Mouse (Mus musculus): ENCODE measurements around the gene Ccdc81. TPM values are rescaled to one million over a fixed set of nuclear protein-coding genes. Genes with fewer than 3 reads are reported as not detected.

The Ccdc81 gene
- not detected in 2 replicates for total RNA-seq (2014; fragmentation: Nextera tagmentation)
- total RNA-seq (2017) = not detected in 2 replicates

DNA sequence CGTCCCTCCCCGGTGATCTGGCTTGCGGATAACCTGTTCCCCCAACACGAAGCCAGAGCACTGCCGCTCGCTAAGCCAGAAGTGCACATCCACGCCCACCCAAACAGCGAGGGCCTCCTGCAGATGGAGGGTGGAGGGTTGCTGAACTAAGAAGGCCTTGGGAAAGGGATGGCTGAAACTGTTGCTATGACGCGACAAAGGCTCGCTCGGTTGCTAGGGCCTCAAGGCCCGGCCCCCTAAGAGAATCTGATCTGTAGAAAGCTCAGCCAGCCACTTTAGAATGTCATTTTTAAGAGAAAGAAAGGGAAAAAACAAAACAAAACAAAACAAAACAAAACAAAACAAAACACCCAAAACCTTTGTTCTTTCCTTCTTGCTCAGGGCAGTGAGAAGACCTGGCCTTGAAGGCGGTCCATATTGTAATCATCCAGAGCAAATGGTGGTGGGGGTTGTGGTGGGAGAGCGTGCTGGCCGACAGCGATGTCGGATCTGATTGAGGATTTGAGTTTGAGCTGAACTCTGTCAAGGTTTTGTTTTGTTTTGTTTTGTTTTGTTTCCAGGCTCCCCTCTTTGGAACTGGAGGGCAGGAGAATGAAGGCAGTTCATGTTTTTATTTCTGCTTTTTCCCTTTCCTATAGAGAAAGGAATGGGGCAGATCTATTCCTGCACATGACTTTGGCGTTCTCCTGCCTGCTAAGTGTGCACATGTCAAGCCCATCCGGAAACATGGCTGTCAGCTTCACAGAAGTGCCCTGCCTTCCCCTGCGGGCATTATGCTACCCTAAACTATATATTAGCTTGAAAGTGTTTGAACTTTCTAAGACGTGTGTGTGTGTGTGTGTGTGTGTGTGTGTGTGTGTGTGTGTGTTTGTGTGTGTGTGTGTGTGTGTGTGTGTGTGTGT lies at the start of gene Ccdc81:
TSS of gene Ccdc81 (minus strand) at position 188 of the 902 bp plus-strand sequence.
- ATAC-seq (replicated peaks; ENCODE audit: poor library complexity, severe bottlenecking) = no peak

DNA sequence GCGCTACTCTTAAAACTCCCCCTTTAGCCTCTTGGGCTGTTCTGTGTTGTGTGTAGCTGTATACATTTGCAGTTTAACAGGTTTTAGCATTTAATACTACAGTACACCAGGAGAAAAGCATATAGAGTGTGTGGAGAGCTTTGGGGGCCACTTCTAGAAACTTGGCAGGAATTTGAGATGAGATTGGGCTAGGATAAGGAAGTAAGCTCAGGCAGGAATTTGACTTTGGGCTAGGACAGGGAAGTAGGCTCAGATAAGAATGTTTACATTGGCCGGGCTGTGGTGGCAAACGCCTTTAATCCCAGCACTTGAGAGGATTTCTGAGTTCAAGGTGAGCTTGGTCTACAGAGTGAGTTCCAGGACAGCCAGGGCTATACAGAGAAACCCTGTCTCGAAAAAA lies 46.0 kb upstream of the Ccdc81 start:
- no peak for ATAC-seq (replicated peaks; ENCODE audit: poor library complexity, severe bottlenecking)

DNA sequence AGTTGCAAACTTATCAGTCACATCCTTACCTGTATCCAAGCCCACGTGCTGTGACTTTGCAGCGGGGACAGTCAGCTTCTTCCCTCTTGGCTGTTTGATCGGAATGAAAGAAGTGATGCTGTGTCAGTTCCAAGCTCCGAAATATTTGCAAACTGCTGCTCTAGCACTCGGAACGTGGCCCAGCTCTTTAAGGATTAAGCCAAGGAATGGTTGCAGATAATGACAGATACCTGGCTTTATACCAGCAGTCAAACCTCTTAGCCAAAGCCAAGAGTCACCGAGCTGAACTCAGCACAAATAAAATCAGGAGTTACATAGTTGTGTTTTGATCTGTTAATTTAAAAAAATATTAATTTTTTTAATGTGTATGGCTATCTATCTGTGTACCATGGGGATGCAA lies 44.6 kb upstream of the Ccdc81 start:
- no peak for ATAC-seq (replicated peaks; ENCODE audit: poor library complexity, severe bottlenecking)

DNA sequence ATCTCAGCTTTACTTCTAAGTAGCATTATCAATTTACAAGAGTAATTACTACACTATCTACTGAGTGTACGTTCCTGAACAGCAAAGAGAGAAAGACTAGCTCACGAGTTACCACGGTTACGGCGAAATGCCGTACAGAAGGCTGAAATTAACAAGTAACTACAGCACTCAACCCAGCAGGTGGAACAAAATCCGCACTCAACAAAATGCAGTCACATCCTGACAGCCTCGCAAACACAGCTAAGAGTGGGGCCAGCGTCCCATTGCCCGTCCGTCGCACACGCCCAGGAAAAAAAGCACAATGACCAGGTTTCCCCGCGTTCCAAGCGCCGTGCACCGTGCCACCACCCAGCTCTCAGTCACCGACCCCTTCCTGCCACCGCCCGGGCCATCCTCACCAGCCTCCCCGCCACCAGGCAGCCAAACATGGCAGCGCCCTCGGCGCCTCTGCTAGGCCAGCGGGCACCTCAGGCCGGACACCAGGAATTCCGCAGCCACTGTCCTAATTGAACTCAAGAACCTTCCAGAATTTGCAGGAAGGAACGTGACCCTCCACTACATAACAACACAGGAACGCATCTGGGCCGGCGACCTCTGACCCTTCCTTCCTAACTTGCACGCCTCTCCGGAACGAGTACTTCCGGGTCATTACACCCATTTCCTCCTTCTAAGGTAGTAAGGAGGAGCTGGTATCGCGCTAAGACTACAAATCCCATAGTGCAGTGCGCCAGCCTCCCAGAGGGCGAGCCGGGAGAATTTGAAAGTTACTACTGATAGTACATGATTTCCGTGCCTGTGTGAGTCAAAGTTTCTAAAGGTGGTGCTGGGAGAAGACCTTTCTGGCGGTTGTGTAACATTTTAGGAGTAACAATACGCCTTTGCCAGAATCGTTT lies 37.4 kb upstream of the Ccdc81 start, which contains the start of gene Hikeshi:
TSS of gene Hikeshi (minus strand) at position 634 of the 893 bp plus-strand sequence.
- peak; percentile 99 for ATAC-seq (replicated peaks; ENCODE audit: poor library complexity, severe bottlenecking)

DNA sequence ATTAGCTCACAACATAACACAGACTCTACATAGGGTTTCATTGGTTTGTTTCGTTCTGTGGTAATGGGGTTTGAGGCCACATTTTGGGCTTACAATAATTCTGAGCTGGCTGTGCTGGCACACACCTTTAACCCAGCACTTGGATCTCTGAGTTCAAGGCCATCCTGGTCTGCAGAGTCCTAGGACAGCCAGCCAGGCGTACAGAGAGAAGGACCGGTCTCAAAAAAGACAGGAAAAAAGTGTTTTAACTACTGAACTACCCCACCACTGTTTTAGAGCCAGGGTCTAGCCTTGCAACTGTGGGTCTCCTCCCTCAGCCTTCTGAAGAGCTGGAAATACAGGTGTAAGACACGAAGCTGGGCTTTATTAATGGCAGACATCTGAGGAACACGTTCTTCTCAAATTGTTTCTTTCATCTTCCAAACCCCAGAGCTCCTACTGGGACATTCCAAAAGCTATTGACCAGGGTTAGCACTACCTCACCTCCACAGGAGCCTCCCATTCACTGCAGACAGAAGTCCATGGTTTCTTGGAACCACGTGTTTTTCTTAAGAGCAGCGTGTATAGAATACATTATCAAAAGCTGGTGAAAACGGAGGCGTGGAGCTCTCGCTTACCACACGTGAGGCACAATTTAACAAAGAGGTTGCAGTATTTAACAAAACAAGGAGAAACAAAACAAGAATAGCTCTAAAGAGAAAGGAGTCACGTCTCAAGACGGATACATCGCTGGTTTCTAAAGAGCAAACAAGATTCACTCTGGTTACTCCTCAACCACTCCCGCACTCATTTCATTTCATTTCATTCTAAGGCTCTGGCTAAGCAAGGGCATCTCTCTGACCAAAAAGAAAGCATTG lies 36.3 kb upstream of the Ccdc81 start:
- no peak for ATAC-seq (replicated peaks; ENCODE audit: poor library complexity, severe bottlenecking)

DNA sequence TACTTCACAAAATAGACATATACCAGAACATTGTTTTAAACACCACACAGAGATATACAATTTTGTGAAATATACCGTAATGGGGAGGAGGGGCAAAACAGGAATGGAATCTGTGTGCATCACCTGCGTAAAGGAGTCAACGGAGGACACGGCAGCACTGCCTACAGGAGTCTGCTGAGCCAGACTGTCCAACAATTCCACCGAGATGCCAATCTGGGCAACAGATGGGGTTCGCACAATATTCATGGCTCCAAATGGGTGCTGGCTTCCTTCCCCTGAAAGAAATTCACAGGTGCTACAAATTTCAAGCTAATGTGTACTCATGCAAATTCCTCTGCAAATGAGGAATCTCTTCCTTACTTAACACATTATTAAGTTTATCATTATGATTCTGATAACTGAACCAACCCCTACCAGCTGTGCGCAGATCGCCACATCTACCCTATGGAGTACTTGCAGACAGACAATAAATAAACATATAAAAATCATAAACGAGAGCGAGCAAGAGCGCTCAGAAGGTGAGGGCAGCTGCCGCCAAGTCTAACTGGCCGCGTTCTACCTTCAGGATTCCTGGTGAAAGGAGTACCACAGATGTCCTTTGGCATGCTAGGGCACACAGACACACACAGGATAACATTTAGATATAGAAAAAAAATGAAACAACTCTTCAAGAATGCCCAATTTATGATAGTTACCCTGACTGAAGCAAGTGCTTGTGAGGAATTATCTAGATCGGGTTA lies 20.2 kb upstream of the Ccdc81 start:
- no peak for ATAC-seq (replicated peaks; ENCODE audit: poor library complexity, severe bottlenecking)

DNA sequence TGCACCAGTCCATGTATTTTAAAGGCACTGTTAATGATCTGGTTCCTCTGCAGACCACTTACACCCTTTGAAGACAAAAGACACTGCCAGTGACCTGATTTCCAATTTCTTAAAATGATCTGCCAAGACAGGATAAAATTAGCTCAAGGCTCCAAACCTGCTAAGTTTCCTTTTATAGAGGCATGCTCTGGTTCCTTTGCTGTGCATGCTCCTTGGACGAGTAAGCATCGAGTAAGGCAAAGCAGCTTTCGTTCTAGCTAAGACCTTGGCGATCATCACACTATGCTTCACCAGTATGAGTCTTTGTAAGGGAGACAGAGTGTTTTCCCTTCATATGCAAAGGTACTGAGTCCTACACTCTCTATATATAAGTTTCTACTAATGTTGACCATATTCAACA lies 14.3 kb upstream of the Ccdc81 start:
- no peak for ATAC-seq (replicated peaks; ENCODE audit: poor library complexity, severe bottlenecking)

DNA sequence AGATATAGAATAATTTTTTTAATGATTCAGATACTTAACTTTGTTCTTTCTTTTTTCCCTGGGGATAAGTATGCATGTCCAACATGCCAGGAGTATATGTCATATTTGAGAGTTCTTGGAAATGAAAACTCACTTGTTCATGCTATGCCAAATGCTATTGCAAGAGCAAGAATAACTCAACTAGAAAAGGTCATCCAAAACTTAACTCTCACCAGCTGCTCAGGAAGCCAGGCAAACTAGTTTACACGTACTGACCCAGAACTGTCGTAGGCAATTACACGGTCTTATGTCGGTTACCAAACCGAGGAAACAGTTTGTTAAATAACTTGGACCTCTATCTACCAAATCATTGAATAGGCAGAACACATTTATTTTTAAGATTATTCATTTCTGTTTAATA lies 13.3 kb upstream of the Ccdc81 start:
- ATAC-seq (replicated peaks; ENCODE audit: poor library complexity, severe bottlenecking) = no peak

DNA sequence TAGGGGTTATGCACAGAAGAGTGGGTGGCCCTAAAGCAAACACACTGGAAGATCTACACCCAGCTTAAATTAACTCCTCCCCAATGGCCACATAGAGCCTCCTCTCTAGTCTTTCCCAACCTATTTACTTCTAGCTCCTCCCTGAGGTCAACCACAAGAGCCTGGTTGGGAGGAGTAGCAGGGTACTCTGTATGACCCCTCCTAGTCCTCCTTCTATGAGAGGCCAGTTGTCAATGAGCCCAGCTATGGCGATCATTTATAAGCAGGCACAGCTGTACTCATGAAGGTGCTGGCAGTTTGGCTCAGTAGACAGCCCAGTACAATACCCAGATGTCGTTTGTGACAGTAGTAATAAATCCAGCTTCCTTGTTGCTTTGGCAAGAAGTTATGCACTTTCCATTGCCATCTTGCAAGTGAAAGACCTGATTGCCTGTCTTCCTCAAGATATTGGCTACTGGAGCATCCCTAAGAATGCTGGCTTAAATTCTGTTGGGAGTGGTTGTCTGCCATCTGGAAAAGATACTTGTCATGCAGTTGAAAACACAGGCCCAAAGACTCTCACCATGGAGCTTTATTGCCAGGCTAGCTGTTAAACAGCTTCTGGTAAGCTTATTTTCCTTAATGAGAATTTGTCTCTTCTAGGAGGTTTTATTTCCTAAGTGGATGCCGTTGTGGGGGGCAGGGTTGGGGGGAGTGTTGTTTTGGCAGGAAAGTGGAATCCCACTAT lies 10.2 kb upstream of the Ccdc81 start:
- peak; percentile 66 for ATAC-seq (replicated peaks; ENCODE audit: poor library complexity, severe bottlenecking)

DNA sequence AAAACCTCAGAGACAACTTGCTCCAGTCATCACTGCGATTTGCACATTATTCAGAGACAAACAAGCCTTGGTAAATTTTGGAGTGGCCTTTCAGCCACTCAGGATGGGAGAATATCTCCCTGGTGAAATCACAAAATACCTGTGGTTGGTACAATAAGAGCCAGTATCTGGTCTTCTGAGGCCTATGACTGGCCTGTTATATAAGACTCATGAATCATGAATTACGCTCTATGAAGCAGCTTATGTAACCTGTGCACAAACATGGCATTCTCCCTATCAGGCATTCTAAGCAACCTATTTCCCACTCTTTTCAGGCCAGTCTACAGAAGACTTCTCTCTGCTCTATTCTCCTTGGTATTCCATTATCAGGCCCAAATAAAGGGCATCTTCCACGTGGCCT lies 8.9 kb upstream of the Ccdc81 start:
- ATAC-seq (replicated peaks; ENCODE audit: poor library complexity, severe bottlenecking) = no peak

DNA sequence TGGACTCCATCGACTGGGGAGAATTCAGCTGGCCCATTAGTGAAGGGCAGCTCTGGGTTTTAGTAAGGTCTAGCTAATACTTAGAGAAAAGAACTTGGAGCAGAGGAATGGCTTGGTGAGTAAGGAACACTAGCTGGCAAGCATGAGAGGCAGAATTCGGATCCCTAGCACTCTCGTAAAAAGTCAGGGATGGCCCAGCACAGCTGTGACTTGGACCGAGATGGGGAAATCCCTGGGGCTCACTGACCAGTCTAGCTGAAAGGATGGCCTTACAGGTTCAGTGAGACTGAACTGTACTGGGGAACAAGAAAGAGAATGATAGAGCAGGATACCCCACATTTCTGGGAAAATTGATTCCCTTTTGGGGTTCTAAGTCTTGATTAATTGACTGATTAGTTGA lies 6.3 kb upstream of the Ccdc81 start:
- no peak for ATAC-seq (replicated peaks; ENCODE audit: poor library complexity, severe bottlenecking)

DNA sequence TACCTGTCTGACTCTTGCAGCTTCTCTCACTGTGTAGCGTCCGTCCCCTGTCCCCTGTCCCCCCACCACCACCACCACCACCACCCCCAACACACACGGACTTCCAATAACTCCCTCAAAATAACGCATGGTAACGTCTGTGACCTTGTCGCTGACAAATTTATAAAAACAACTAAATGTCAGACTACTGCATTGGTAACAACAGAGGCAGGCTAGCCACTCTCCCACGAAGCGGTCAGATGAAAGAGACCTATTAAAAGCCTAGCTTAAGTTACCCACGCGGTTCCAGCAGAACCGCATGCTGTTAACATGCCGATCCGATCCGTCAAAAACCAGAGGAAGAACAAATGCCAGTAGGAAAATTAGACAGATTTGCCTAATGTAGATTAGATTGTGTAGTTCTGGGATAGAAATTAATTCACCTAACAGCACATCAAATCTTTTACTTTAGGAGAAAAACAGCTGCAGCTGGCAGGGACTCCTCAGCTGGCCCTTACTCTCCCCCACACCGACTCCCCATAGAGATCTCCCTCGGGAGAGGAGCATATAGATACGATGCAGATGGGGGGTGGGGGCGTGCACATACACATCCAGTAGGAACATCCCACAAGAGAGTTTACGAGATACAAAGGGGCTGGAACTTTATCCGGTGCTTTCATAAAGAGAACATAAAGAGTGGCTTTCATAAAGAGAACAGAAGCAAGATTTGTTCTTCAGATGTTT lies 5.6 kb upstream of the Ccdc81 start:
- no peak for ATAC-seq (replicated peaks; ENCODE audit: poor library complexity, severe bottlenecking)

DNA sequence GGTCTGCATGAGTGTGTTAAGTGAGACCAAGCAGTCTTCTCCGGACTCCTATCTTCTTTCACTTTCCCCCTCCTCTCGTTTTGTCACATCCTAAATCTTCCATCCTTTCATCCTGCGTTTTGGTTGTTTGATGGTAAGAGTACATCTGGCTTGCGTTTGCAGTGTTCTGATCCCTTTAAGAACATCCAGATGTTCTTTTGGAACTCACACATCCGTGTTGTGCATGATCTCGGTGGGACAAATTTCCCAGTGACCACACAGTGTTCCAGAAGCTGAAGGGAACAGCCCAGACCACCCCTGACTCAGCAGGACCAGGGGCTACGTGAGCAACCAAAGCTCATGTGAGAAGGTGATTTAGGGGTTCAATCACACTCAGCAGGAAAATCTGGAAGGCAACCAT lies 5.0 kb upstream of the Ccdc81 start:
- ATAC-seq (replicated peaks; ENCODE audit: poor library complexity, severe bottlenecking) = no peak

DNA sequence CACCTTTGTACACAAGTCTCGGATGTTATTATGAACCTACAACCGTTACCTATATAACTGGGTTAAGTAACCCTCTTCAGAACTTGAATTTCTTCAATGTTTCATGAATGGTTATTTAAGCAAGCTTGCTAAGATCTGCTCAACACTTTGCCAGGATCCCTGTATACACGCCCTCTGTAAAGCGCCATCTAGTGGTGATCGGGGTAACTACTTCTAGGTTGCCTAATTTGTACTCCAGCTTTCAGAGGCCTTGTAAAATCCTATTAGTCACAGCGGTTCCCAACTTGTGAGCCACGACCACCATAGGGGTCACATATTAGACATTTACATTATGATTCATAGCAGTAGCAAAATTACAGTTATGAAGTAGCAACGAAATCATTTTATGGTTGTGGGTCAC lies 4.5 kb upstream of the Ccdc81 start:
- peak; percentile 90 for ATAC-seq (replicated peaks; ENCODE audit: poor library complexity, severe bottlenecking)

DNA sequence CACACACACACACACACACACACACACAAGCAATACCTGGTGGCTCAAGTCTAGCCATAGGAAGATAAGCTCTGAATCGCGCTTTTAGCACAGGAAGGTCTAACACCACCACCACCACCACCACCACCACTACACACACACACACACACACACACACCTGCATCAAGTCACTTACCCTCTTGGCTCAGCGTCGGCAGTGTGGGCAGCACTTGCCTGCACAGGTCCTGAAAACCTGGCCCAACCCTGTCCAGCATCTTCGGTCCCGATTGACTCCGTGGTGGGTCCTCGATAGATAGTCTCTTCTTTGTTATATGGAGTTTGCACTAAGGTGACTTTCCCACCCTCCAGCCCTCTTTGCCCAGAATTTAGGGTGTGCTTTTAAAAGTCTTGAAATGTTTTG lies 422 bp downstream of the Ccdc81 start:
- no peak for ATAC-seq (replicated peaks; ENCODE audit: poor library complexity, severe bottlenecking)

DNA sequence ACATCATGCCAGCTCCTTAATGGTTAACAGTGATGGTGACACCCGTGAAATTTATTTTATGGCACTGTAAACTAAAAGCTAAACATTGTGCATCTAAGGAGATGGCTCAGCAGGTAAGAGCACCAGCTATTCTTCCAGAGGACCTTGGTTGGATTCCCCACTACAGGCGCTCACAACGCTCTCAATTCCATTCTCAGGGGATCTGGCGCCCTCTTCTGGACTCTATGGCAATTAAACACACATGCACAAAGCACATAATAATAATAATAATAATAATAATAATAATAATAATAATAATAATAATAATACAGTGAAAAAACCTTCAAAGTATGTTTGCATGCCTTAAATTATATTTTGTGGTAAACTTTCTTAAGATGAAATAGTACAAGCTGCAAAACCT lies 11.6 kb downstream of the Ccdc81 start:
- no peak for ATAC-seq (replicated peaks; ENCODE audit: poor library complexity, severe bottlenecking)

DNA sequence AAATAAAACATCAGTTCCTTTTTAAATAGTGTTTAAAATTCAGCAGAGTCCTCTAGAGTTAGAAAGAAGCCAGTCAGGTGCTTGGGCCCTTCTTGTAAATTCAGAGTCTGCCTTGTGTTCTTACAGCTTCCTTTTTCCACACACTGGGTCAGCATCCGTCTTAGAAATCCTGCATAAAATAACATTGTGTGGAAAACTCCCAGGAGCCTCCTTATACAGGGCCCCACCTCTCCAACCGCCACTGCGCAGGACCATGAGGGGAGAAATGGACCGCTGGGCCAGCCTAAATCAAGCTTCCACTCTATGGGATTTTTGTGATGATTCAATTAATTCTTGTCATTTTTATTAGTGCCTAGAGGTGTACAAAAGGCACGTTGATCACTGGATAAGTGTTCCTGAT lies 12.0 kb downstream of the Ccdc81 start:
- no peak for ATAC-seq (replicated peaks; ENCODE audit: poor library complexity, severe bottlenecking)

DNA sequence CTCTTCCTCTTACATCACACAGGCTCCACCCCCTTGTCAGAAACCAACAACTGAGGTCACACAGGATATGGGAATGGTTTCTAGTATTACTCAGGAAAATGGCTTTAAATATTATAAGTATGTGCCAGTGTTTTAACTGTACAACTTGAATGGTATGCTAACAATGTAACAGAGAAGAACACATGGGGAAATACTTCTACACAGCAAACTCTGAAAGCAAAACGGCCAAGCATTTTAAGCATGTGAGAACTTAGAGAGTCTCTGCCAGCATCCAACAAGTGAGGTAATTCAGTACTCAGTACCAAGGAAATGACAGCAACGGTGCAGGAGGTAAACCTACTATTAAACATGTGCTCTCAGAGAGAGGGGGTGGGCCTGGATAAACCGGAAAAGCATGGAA lies 18.9 kb downstream of the Ccdc81 start:
- no peak for ATAC-seq (replicated peaks; ENCODE audit: poor library complexity, severe bottlenecking)

Data from granulocyte monocyte progenitor cell, adult 5-6 weeks (primary cell).